Mouse (Mus musculus) midbrain, embryonic 12.5 days (tissue): ENCODE data around the gene Vpreb3. TPM values are rescaled to one million over a fixed set of nuclear protein-coding genes. Genes with fewer than 3 reads are reported as not detected.

Source experiments
- ATAC-seq: fragments of 200-750 bp; cut with Nextera tagmentation; 2 replicates; pipeline ENCODE4 v1.8.0; 2017; ENCODE audit warnings: low read depth, moderate TSS enrichment, moderate library complexity; ENCODE audit not compliant: low FRiP score
- H3K27ac ChIP-seq: fragments of 300-500 bp; sonication (generic); replicated peaks from 2 replicates; pipeline ENCODE4 v1.5.1; 2016; ENCODE audit warnings: mild to moderate bottlenecking
- H3K27me3 ChIP-seq: fragments of 300-500 bp; sonication (generic); 2 replicates; pipeline ENCODE4 v1.6.1; 2016; ENCODE audit warnings: mild to moderate bottlenecking
- H3K36me3 ChIP-seq: fragments of 300-500 bp; sonication (generic); 2 replicates; pipeline ENCODE4 v1.6.1; 2016
- H3K4me1 ChIP-seq: fragments of 300-500 bp; sonication (generic); 2 replicates; pipeline ENCODE4 v1.6.1; 2016
- H3K4me2 ChIP-seq: fragments of 300-500 bp; sonication (generic); replicated peaks from 2 replicates; pipeline ENCODE4 v1.6.1; 2016; ENCODE audit warnings: mild to moderate bottlenecking, moderate library complexity
- H3K4me3 ChIP-seq: fragments of 300-500 bp; sonication (generic); 2 replicates; pipeline ENCODE4 v1.5.1; 2016; ENCODE audit warnings: mild to moderate bottlenecking
- H3K9ac ChIP-seq: fragments of 300-500 bp; sonication (generic); replicated peaks from 2 replicates; pipeline ENCODE4 v1.6.1; 2016; ENCODE audit warnings: mild to moderate bottlenecking, moderate library complexity
- H3K9me3 ChIP-seq: fragments of 300-500 bp; sonication (generic); 2 replicates; pipeline ENCODE4 v1.6.1; 2016; ENCODE audit warnings: mild to moderate bottlenecking
- WGBS: fragments of 180-500 bp; shearing (Covaris S2); methylation state at CpG from one replicate; pipeline ENCODE4 v1.1.7; 2016; 5-methylcytosine and 5-hydroxymethylcytosine counted together
- polyA plus RNA-seq: library from polyadenylated mRNA; unstranded; fragments of >200 nt; fragmentation: Nextera tagmentation; extraction: Ambion mirVana; gene quantifications from 2 replicates; pipeline ENCODE4 v1.2.1, GENCODE M21; 2016

The Vpreb3 gene
- polyA plus RNA-seq, 1 experiment from 2014 or later: 0.71 TPM

- Histone ChIP-seq H3K27ac (no peak overlapping the region), H3K36me3 (peaks cover 66% of the 10 kb centered on the region), H3K4me2 (no peak overlapping the region), H3K9me3 (no peaks in the 10 kb centered on the region), H3K4me3 (no peak overlapping the region), H3K4me1 (peaks cover 23% of the 10 kb centered on the region), H3K9ac (no peak overlapping the region), H3K27me3 (no peaks in the 10 kb centered on the region)
- ATAC-seq: no peak
- 87% methylated on average over 7 of the region's 7 CpGs for WGBS
Measured at GRCm38 (mm10) chr10:75915557-75915956, 27.3 kb upstream of the Vpreb3 start.

GRCm38 (mm10) chr10:75916840-75917239 lies 26.0 kb upstream of the Vpreb3 start:
- H3K27ac ChIP-seq: no peak overlapping the region
- H3K27me3 ChIP-seq: no peaks in the 10 kb centered on the region
- peaks cover 25% of the 10 kb centered on the region for H3K4me1 ChIP-seq
- peaks cover 53% of the 10 kb centered on the region for H3K36me3 ChIP-seq
- no peak for ATAC-seq
- H3K4me3 ChIP-seq: no peak overlapping the region
- H3K9me3 ChIP-seq: no peaks in the 10 kb centered on the region
- H3K4me2 ChIP-seq: no peak overlapping the region
- WGBS: 86% methylated on average over 8 of the region's 8 CpGs
- H3K9ac ChIP-seq: no peak overlapping the region

- Histone ChIP-seq H3K4me2 (no peak overlapping the region; the same call in 1 of the 2 replicates), H3K27ac (no peak overlapping the region), H3K27me3 (no peaks in the 10 kb centered on the region), H3K9me3 (no peaks in the 10 kb centered on the region), H3K36me3 (peaks cover 36% of the 10 kb centered on the region), H3K4me3 (no peak overlapping the region), H3K4me1 (peaks cover 37% of the 10 kb centered on the region), H3K9ac (no peak overlapping the region)
- WGBS: 92% methylated on average over 5 of the region's 5 CpGs
- ATAC-seq: no peak
Measured at GRCm38 (mm10) chr10:75919026-75919425, 23.8 kb upstream of the Vpreb3 start.

- H3K4me2 ChIP-seq: peak within 1 kb of the TSS; percentile 78
- H3K9me3 ChIP-seq: no peaks in the 10 kb centered on the region
- peak; percentile 88 for ATAC-seq
- H3K27me3 ChIP-seq: no peaks in the 10 kb centered on the region
- H3K9ac ChIP-seq: peak within 1 kb of the TSS; percentile 95
- peak within 1 kb of the TSS; percentile 97 for H3K27ac ChIP-seq
- H3K4me3 ChIP-seq: peak within 1 kb of the TSS; percentile 87
- under 1% methylated on average over 76 of the region's 76 CpGs for WGBS
- peaks cover 37% of the 10 kb centered on the region for H3K4me1 ChIP-seq
- H3K36me3 ChIP-seq: peaks cover 25% of the 10 kb centered on the region
Measured at GRCm38 (mm10) chr10:75921026-75921725, 21.7 kb upstream of the Vpreb3 start, which contains the start of gene Smarcb1. TSS of gene Smarcb1 (minus strand) at chr10:75921617.

GRCm38 (mm10) chr10:75921726-75922560 lies 20.9 kb upstream of the Vpreb3 start:
- Histone ChIP-seq H3K4me3 (peak overlapping the region; percentile 87), H3K4me1 (peaks cover 37% of the 10 kb centered on the region), H3K27ac (peak overlapping the region; percentile 97), H3K9me3 (no peaks in the 10 kb centered on the region), H3K27me3 (no peaks in the 10 kb centered on the region), H3K36me3 (peaks cover 22% of the 10 kb centered on the region), H3K4me2 (peak overlapping the region; percentile 78), H3K9ac (peak overlapping the region; percentile 95)
- ATAC-seq: peak; percentile 42; the same call in 1 of the 2 replicates
- whole genome bisulfite sequencing: 6% methylated on average over 22 of the region's 22 CpGs

GRCm38 (mm10) chr10:75924324-75924723 lies 18.5 kb upstream of the Vpreb3 start:
- H3K4me2 ChIP-seq: no peak overlapping the region
- no peak overlapping the region for H3K9ac ChIP-seq
- 68% methylated on average over 2 of the region's 2 CpGs for WGBS
- H3K27me3 ChIP-seq: 0 out of 2 replicates have a peak, but pooled peaks cover 7% of the 10 kb centered on the region
- no peak for ATAC-seq
- H3K27ac ChIP-seq: no peak overlapping the region
- H3K9me3 ChIP-seq: no peaks in the 10 kb centered on the region
- H3K4me1 ChIP-seq: peaks cover 25% of the 10 kb centered on the region
- H3K4me3 ChIP-seq: no peak overlapping the region
- H3K36me3 ChIP-seq: peaks cover 24% of the 10 kb centered on the region

GRCm38 (mm10) chr10:75926396-75926795 lies 16.5 kb upstream of the Vpreb3 start:
- H3K9me3 ChIP-seq: no peaks in the 10 kb centered on the region
- H3K4me1 ChIP-seq: peaks cover 20% of the 10 kb centered on the region
- H3K9ac ChIP-seq: no peak overlapping the region
- ATAC-seq: no peak
- H3K4me3 ChIP-seq: no peak overlapping the region
- peaks cover 27% of the 10 kb centered on the region for H3K27me3 ChIP-seq
- H3K36me3 ChIP-seq: peaks cover 23% of the 10 kb centered on the region
- no peak overlapping the region for H3K4me2 ChIP-seq
- 78% methylated on average over 13 of the region's 13 CpGs for WGBS
- no peak overlapping the region for H3K27ac ChIP-seq

GRCm38 (mm10) chr10:75930304-75930703 lies 12.6 kb upstream of the Vpreb3 start:
- H3K4me3 ChIP-seq: no peak overlapping the region
- H3K4me2 ChIP-seq: 0 out of 2 replicates have a peak overlapping the region, but pooled peaks have one; percentile 19
- H3K27ac ChIP-seq: no peak overlapping the region
- H3K9ac ChIP-seq: no peak overlapping the region
- H3K9me3 ChIP-seq: no peaks in the 10 kb centered on the region
- peaks cover 66% of the 10 kb centered on the region for H3K27me3 ChIP-seq
- WGBS: 27% methylated on average over 6 of the region's 6 CpGs
- peaks cover 22% of the 10 kb centered on the region for H3K36me3 ChIP-seq
- ATAC-seq: no peak
- H3K4me1 ChIP-seq: peaks cover 29% of the 10 kb centered on the region

GRCm38 (mm10) chr10:75931311-75931710 lies 11.5 kb upstream of the Vpreb3 start:
- no peak for ATAC-seq
- Histone ChIP-seq H3K4me2 (peak overlapping the region; percentile 93), H3K27me3 (peaks cover 76% of the 10 kb centered on the region), H3K9ac (peak overlapping the region; percentile 82; the same call in 1 of the 2 replicates), H3K36me3 (peaks cover 14% of the 10 kb centered on the region), H3K9me3 (no peaks in the 10 kb centered on the region), H3K27ac (no peak overlapping the region), H3K4me1 (peaks cover 38% of the 10 kb centered on the region), H3K4me3 (peak overlapping the region; percentile 60)
- WGBS: 19% methylated on average over 7 of the region's 7 CpGs

- H3K27ac ChIP-seq: no peak overlapping the region; the same call in 1 of the 2 replicates
- H3K9ac ChIP-seq: peak overlapping the region; percentile 82
- 2% methylated on average over 34 of the region's 44 CpGs for WGBS
- H3K27me3 ChIP-seq: peaks cover 85% of the 10 kb centered on the region
- peaks cover 38% of the 10 kb centered on the region for H3K4me1 ChIP-seq
- no peaks in the 10 kb centered on the region for H3K9me3 ChIP-seq
- H3K4me3 ChIP-seq: peak overlapping the region; percentile 60
- H3K4me2 ChIP-seq: peak overlapping the region; percentile 93
- H3K36me3 ChIP-seq: peaks cover 8% of the 10 kb centered on the region
- peak; percentile 77 for ATAC-seq
Measured at GRCm38 (mm10) chr10:75932081-75932678, 10.7 kb upstream of the Vpreb3 start.

- peak within 1 kb of the TSS; percentile 60 for H3K4me3 ChIP-seq
- ATAC-seq: no peak
- H3K4me1 ChIP-seq: peaks cover 38% of the 10 kb centered on the region
- H3K9ac ChIP-seq: peak within 1 kb of the TSS; percentile 82
- H3K9me3 ChIP-seq: no peaks in the 10 kb centered on the region
- WGBS: 27% methylated on average over 6 of the region's 6 CpGs
- H3K27ac ChIP-seq: no peak within 1 kb of the TSS; the same call in 1 of the 2 replicates
- peaks cover 4% of the 10 kb centered on the region; the same call in 1 of the 2 replicates for H3K36me3 ChIP-seq
- H3K4me2 ChIP-seq: peak within 1 kb of the TSS; percentile 93
- peaks cover 92% of the 10 kb centered on the region for H3K27me3 ChIP-seq
Measured at GRCm38 (mm10) chr10:75932891-75933290, 10.0 kb upstream of the Vpreb3 start, which contains the start of gene Chchd10. TSS of gene Chchd10 (plus strand) at chr10:75933130.
